Mouse (Mus musculus): ENCODE results near the gene Ntn5. TPM values are rescaled to one million over a fixed set of nuclear protein-coding genes. Genes with fewer than 3 reads are reported as not detected.

The Ntn5 gene
- polyA plus RNA-seq, 1 experiment from 2014 or later: 1.2 TPM

DNA sequence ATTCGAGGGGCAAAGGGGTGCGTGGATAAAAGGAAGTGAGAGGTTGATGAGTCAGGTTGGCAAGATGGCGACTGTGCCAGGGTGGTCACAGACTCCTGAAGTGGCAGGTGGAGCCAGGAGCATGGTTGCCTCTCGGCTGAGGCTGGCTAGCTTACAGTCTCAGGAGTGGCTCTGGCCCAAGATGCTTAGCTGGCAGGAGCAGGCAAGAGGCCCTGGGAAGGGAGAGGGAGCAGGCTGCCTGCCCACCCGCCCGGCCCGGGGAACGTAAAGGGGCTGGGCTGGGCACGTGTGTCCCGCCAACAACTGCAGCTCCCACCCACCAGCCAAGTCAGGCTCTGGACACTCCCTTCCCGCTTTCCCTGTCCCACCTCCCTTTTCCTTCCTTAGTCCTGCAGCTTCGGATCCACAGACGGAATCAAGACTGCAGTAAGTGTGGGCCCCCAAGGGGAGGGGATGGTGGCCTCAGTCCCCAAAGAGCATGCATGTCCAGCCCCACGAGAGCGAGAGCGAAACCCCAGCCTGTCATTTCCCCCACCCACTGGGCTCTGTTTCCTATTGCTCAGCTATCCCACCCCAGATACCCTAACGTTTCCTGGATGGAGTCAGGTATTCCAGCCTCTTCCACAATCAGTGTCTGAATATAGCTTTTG is 42.3 kb upstream of the Ntn5 start:
- Histone ChIP-seq H3K36me3 (ENCODE audit: control insufficient read depth, insufficient read depth, low read length) (0 out of 2 replicates have a peak, but pooled peaks cover 3% of the 10 kb centered on the region), H3K27me3 (ENCODE audit: control insufficient read depth, insufficient read depth, low read length) (no peaks in the 10 kb centered on the region), H3K27ac (ENCODE audit: low read length) (peak overlapping the region; percentile 90; the same call in 1 of the 2 replicates), H3K4me2 (ENCODE audit: low read depth, low read length) (peak overlapping the region; percentile 84), H3K9me3 (replicated peaks; ENCODE audit: control insufficient read depth, low read length) (no peaks in the 10 kb centered on the region), H3K4me1 (ENCODE audit: control insufficient read depth, insufficient read depth, low read length) (peaks cover 49% of the 10 kb centered on the region), H3K4me3 (replicated peaks; ENCODE audit: low read length) (peak overlapping the region; percentile 50), H3K9ac (ENCODE audit: low read length) (peak overlapping the region; percentile 81)
- 40% methylated on average over 17 of the region's 17 CpGs for WGBS
- peak; percentile 22 for ATAC-seq (ENCODE audit: insufficient read depth, low FRiP score)

DNA sequence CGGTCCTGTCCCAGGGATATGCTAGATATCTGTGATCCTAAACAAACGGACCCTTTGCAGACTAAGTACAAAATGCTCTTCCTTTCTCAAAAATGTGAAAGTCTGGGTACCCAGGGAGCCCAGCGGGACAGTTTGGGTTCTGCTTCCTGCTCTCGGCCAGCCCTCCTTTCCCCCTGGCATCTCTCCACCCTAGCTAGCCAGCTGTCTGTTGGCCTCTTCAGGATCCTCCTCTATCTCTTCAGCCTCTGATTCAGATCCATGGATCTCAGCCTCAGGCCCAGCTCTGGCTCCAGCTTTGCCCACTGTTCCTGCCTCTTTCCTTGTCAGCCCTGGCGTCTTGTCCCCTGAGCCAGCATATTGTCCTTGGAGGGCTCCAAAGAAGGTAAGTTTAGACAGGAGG is 41.7 kb upstream of the Ntn5 start:
- WGBS: 70% methylated on average over 5 of the region's 5 CpGs
- 0 out of 2 replicates have a peak, but pooled peaks cover 2% of the 10 kb centered on the region for H3K36me3 ChIP-seq (ENCODE audit: control insufficient read depth, insufficient read depth, low read length)
- H3K27ac ChIP-seq (ENCODE audit: low read length): peak overlapping the region; percentile 90; the same call in 1 of the 2 replicates
- no peaks in the 10 kb centered on the region for H3K9me3 ChIP-seq (replicated peaks; ENCODE audit: control insufficient read depth, low read length)
- peak overlapping the region; percentile 50 for H3K4me3 ChIP-seq (replicated peaks; ENCODE audit: low read length)
- H3K4me2 ChIP-seq (ENCODE audit: low read depth, low read length): peak overlapping the region; percentile 84
- H3K27me3 ChIP-seq (ENCODE audit: control insufficient read depth, insufficient read depth, low read length): no peaks in the 10 kb centered on the region
- peaks cover 49% of the 10 kb centered on the region for H3K4me1 ChIP-seq (ENCODE audit: control insufficient read depth, insufficient read depth, low read length)
- H3K9ac ChIP-seq (ENCODE audit: low read length): peak overlapping the region; percentile 81
- ATAC-seq (ENCODE audit: insufficient read depth, low FRiP score): no peak

DNA sequence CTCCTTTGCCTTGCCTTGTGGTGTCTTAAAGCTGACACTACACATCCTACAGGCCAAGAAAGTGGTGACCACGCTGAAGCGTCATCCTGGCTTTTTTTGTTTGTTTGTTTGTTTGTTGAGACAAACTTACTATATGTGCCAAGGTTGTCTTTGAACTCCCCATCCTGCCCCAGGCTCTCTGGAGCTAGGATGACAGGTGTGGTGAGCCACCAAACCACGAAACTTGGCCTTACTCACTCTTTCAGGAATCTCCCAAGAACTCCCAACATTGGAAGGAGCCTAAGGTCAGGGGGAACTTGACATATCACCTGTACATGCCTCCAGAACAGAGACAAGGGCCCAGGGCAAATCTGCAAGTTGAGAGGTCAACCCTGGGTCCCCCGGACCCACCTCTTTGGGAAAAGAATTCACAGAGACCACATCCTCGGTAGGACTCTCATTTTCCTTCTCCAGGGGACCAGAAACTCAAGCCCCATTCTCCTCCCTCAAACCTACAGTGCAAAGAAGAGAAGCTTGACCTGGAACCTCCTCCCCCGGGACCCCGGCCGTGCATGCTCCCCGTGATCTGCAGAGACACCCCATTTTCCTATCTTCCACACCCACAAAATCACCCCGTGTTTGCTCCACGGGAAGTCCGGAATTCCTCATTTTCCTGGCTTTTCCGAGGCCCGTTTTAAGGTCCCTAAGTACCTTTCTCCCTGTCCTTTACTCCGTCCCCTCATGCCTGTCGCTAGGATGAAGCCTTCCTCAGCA is 41.1 kb upstream of the Ntn5 start:
- WGBS: 31% methylated on average over 16 of the region's 16 CpGs
- Histone ChIP-seq H3K9ac (ENCODE audit: low read length) (peak overlapping the region; percentile 81), H3K9me3 (replicated peaks; ENCODE audit: control insufficient read depth, low read length) (no peaks in the 10 kb centered on the region), H3K4me3 (replicated peaks; ENCODE audit: low read length) (peak overlapping the region; percentile 50), H3K4me1 (ENCODE audit: control insufficient read depth, insufficient read depth, low read length) (peaks cover 47% of the 10 kb centered on the region), H3K27ac (ENCODE audit: low read length) (peak overlapping the region; percentile 90), H3K4me2 (ENCODE audit: low read depth, low read length) (peak overlapping the region; percentile 84), H3K27me3 (ENCODE audit: control insufficient read depth, insufficient read depth, low read length) (no peaks in the 10 kb centered on the region), H3K36me3 (ENCODE audit: control insufficient read depth, insufficient read depth, low read length) (no peaks in the 10 kb centered on the region)
- ATAC-seq (ENCODE audit: insufficient read depth, low FRiP score): no peak

DNA sequence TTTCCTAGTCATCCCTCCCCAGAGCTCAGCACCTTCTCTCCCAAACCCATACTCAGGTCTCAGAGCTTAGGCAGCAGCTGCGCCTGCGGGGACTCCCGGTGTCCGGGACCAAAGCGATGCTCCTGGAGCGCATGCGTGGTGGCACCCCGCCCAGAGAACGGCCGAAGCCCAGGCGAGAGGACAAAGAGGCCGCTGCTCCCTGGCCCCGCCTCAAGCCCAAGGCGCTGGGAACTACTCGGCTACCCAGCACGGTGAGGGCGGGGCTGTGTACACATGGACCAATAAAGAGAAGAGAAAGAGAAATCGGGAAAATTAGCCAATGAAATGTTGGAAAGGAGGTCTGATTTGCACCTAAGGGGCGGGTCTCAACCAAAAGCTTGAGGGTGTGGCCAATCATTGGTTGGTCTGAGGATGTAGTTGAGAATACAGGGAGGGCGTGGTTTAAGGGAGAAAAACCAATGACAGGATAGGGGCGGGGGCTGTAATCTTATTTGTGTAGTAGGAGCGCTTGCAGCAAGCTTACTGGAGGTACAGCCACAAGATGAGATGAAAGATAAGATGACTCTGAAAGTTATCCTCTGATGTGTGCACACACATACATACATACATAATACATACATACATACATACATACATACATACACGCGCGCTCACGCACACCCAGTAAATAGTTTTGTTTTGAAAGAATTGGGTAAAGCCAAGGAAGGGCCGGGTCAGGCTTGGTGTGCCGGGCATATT is 40.2 kb upstream of the Ntn5 start:
- Histone ChIP-seq H3K27me3 (ENCODE audit: control insufficient read depth, insufficient read depth, low read length) (no peaks in the 10 kb centered on the region), H3K4me3 (replicated peaks; ENCODE audit: low read length) (peak overlapping the region; percentile 50), H3K4me2 (ENCODE audit: low read depth, low read length) (peak overlapping the region; percentile 84), H3K9me3 (replicated peaks; ENCODE audit: control insufficient read depth, low read length) (no peaks in the 10 kb centered on the region), H3K27ac (ENCODE audit: low read length) (peak overlapping the region; percentile 90), H3K36me3 (ENCODE audit: control insufficient read depth, insufficient read depth, low read length) (no peaks in the 10 kb centered on the region), H3K4me1 (ENCODE audit: control insufficient read depth, insufficient read depth, low read length) (peaks cover 40% of the 10 kb centered on the region), H3K9ac (ENCODE audit: low read length) (peak overlapping the region; percentile 81)
- WGBS: 4% methylated on average over 28 of the region's 28 CpGs
- peak; percentile 91 for ATAC-seq (ENCODE audit: insufficient read depth, low FRiP score)

DNA sequence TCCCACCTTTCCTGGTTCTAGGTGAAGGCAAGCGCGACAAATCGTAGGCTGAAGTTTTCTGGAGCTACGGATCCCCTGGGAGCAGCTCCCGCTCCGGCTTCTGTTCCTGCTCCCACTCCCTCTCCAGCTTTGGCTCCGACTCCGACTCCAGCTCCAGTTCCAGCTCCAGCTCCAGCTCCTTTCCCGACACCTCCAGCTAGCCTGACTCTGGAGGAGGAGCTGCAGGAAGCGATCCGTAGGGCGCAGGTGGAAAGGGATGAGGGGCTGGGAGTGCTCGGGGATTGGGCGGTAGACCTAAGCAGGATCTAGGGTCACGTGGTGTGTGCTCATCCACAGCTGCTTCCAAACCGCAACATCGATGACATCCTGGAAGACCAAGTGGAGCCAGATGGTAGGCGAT is 39.6 kb upstream of the Ntn5 start:
- no peaks in the 10 kb centered on the region for H3K9me3 ChIP-seq (replicated peaks; ENCODE audit: control insufficient read depth, low read length)
- H3K36me3 ChIP-seq (ENCODE audit: control insufficient read depth, insufficient read depth, low read length): no peaks in the 10 kb centered on the region
- ATAC-seq (ENCODE audit: insufficient read depth, low FRiP score): peak; percentile 3; the same call in 1 of the 2 replicates
- H3K4me1 ChIP-seq (ENCODE audit: control insufficient read depth, insufficient read depth, low read length): peaks cover 40% of the 10 kb centered on the region
- H3K27me3 ChIP-seq (ENCODE audit: control insufficient read depth, insufficient read depth, low read length): no peaks in the 10 kb centered on the region
- 6% methylated on average over 18 of the region's 18 CpGs for WGBS
- H3K4me3 ChIP-seq (replicated peaks; ENCODE audit: low read length): peak overlapping the region; percentile 50
- H3K9ac ChIP-seq (ENCODE audit: low read length): peak overlapping the region; percentile 61
- H3K27ac ChIP-seq (ENCODE audit: low read length): peak overlapping the region; percentile 72
- peak overlapping the region; percentile 84 for H3K4me2 ChIP-seq (ENCODE audit: low read depth, low read length)

DNA sequence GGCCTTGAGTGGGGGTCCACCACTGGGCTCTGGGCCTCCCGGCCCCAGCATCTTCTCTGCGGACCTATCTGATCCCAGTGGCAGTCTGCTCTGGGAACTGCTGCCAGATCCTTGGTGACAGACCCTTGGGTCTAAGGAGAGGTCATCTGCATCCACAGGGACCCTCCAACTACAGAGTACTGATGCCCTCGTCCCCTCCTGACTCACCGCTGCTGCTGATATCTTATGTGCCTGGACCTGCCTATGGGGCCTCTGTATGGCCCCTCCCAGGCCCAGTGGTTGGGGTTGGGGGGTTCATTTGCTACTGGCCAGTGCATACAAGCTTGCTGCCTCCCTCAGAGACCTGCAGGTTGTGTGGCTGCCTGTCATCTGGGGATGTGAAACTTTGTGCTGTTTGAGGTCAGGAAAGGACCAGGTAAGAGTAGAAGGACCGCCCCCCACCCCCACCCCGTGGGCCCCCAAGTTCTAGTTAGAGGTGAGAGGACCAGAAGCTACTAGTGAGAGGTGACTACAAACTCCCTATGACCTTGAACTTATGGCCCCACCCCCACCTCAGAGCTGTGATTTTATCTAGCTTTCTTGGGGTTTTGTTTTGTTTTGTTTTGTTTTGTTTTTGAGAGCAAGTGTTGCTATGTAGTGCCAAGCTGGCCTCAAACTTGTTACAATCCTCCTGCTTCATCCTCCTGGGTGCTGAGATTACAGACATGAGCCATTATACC is 38.8 kb upstream of the Ntn5 start:
- Histone ChIP-seq H3K9me3 (replicated peaks; ENCODE audit: control insufficient read depth, low read length) (no peaks in the 10 kb centered on the region), H3K36me3 (ENCODE audit: control insufficient read depth, insufficient read depth, low read length) (no peaks in the 10 kb centered on the region), H3K27me3 (ENCODE audit: control insufficient read depth, insufficient read depth, low read length) (no peaks in the 10 kb centered on the region), H3K27ac (ENCODE audit: low read length) (no peak overlapping the region), H3K9ac (ENCODE audit: low read length) (peak overlapping the region; percentile 61; the same call in 1 of the 2 replicates), H3K4me1 (ENCODE audit: control insufficient read depth, insufficient read depth, low read length) (peaks cover 34% of the 10 kb centered on the region), H3K4me2 (ENCODE audit: low read depth, low read length) (peak overlapping the region; percentile 84; the same call in 1 of the 2 replicates), H3K4me3 (replicated peaks; ENCODE audit: low read length) (0 out of 2 replicates have a peak overlapping the region, but pooled peaks have one; percentile 50)
- no peak for ATAC-seq (ENCODE audit: insufficient read depth, low FRiP score)
- WGBS: 66% methylated on average over 6 of the region's 6 CpGs

- no peaks in the 10 kb centered on the region for H3K9me3 ChIP-seq (replicated peaks; ENCODE audit: control insufficient read depth, low read length)
- WGBS: 82% methylated on average over 7 of the region's 7 CpGs
- H3K4me3 ChIP-seq (replicated peaks; ENCODE audit: low read length): no peak overlapping the region
- peaks cover 32% of the 10 kb centered on the region for H3K4me1 ChIP-seq (ENCODE audit: control insufficient read depth, insufficient read depth, low read length)
- no peak overlapping the region for H3K27ac ChIP-seq (ENCODE audit: low read length)
- no peak for ATAC-seq (ENCODE audit: insufficient read depth, low FRiP score)
- no peaks in the 10 kb centered on the region for H3K36me3 ChIP-seq (ENCODE audit: control insufficient read depth, insufficient read depth, low read length)
- no peaks in the 10 kb centered on the region for H3K27me3 ChIP-seq (ENCODE audit: control insufficient read depth, insufficient read depth, low read length)
- no peak overlapping the region for H3K9ac ChIP-seq (ENCODE audit: low read length)
- H3K4me2 ChIP-seq (ENCODE audit: low read depth, low read length): no peak overlapping the region
These were observed 38.2 kb upstream of the Ntn5 start for GRCm38 (mm10) chr7:45645591-45645971.

DNA sequence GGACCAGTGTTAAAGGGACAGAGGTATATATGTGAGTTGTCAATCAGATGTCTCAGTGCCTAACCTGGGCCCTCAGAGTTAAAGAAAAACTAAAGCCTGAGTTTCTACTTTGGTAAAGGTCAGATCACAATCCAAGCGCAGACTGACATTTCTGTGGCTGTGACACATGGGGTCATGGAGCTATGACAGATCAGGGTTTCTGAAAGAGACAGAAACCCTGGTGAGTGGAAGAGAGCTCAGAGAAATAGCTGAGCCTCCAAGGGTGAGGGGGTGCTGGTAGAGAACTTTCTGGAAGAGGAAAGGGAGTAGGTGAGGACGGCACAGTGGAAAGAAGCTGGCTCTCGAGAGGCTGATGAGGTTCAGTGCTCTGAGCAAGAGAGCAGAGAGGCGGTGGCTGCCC is 37.2 kb upstream of the Ntn5 start:
- no peak for ATAC-seq (ENCODE audit: insufficient read depth, low FRiP score)
- H3K4me1 ChIP-seq (ENCODE audit: control insufficient read depth, insufficient read depth, low read length): peaks cover 21% of the 10 kb centered on the region
- H3K4me3 ChIP-seq (replicated peaks; ENCODE audit: low read length): no peak overlapping the region
- H3K27me3 ChIP-seq (ENCODE audit: control insufficient read depth, insufficient read depth, low read length): no peaks in the 10 kb centered on the region
- WGBS: 79% methylated on average over 4 of the region's 4 CpGs
- H3K36me3 ChIP-seq (ENCODE audit: control insufficient read depth, insufficient read depth, low read length): no peaks in the 10 kb centered on the region
- H3K9ac ChIP-seq (ENCODE audit: low read length): no peak overlapping the region
- no peak overlapping the region for H3K27ac ChIP-seq (ENCODE audit: low read length)
- no peak overlapping the region for H3K4me2 ChIP-seq (ENCODE audit: low read depth, low read length)
- no peaks in the 10 kb centered on the region for H3K9me3 ChIP-seq (replicated peaks; ENCODE audit: control insufficient read depth, low read length)

Data from stomach, embryonic 16.5 days (tissue).